ENCODE assay signal across 29 mouse cellular contexts in genomic region chr4:27734143-27734542, GRCm38 (mm10).
"Had no signal": no experiment of that assay in that cellular context is flagged by ENCODE, and none has a peak within 500 bp of the region (broad histone marks: within the 10 kb centered on the region; RNA-seq: fewer than 3 reads in every experiment).

No protein-coding gene starts in this region.

- H3K9ac ChIP-seq: limb, embryonic 12.5 days; limb, embryonic 13.5 days; limb, embryonic 15.5 days; liver, embryonic 12.5 days; liver, embryonic 13.5 days; liver, embryonic 14.5 days; liver, embryonic 15.5 days; liver, postnatal 0 days; lung, embryonic 14.5 days; lung, embryonic 15.5 days; midbrain, embryonic 13.5 days; neural tube, embryonic 12.5 days had no signal

- DNase-seq: left cerebral cortex, postnatal 4 days; liver; liver, embryonic 13.5 days; liver, postnatal 0 days; lung, adult 18-20 months; lung, adult 2 months; lung, embryonic 14.5 days; lung, postnatal 10 days; lung, postnatal 14 days; lung, postnatal 36 days; lung, postnatal 4 days; midbrain, embryonic 14.5 days had no signal

- H3K4me2 ChIP-seq: limb, embryonic 12.5 days; limb, embryonic 13.5 days; limb, embryonic 15.5 days; liver, embryonic 11.5 days; liver, embryonic 12.5 days; liver, embryonic 13.5 days; liver, embryonic 15.5 days; lung, embryonic 14.5 days; lung, embryonic 15.5 days; midbrain, embryonic 13.5 days; neural tube, embryonic 12.5 days had no signal

- H3K36me3 ChIP-seq: limb, embryonic 10.5 days; limb, embryonic 12.5 days; limb, embryonic 13.5 days; limb, embryonic 15.5 days; liver, embryonic 12.5 days; liver, embryonic 13.5 days; liver, embryonic 15.5 days; lung, embryonic 15.5 days; midbrain, embryonic 10.5 days; midbrain, embryonic 13.5 days; neural tube, embryonic 12.5 days had no signal

- H3K27ac ChIP-seq: left cerebral cortex, adult 2 months; limb, embryonic 10.5 days; limb, embryonic 12.5 days; limb, embryonic 13.5 days; limb, embryonic 15.5 days; liver, embryonic 12.5 days; liver, embryonic 13.5 days; liver, embryonic 14.5 days; liver, embryonic 15.5 days; lung, embryonic 15.5 days; macrophage; midbrain, embryonic 10.5 days; midbrain, embryonic 13.5 days; neural tube, embryonic 12.5 days had no signal

- H3K4me1 ChIP-seq: limb, embryonic 10.5 days; limb, embryonic 12.5 days; limb, embryonic 13.5 days; limb, embryonic 15.5 days; liver, embryonic 12.5 days; liver, embryonic 13.5 days; liver, embryonic 15.5 days; lung, embryonic 15.5 days; megakaryocyte, embryonic 14.5 days; midbrain, embryonic 13.5 days; neural tube, embryonic 12.5 days had no signal

- H3K4me3 ChIP-seq: left cerebral cortex, adult 2 months; limb, embryonic 10.5 days; limb, embryonic 12.5 days; limb, embryonic 13.5 days; limb, embryonic 15.5 days; liver, embryonic 12.5 days; liver, embryonic 13.5 days; liver, embryonic 15.5 days; lung, embryonic 15.5 days; megakaryocyte, embryonic 14.5 days; midbrain, embryonic 10.5 days; midbrain, embryonic 13.5 days; myocyte; neural tube, embryonic 12.5 days had no signal

- H3K9me3 ChIP-seq: limb, embryonic 10.5 days; limb, embryonic 12.5 days; limb, embryonic 13.5 days; limb, embryonic 15.5 days; liver, embryonic 12.5 days; liver, embryonic 13.5 days; liver, embryonic 15.5 days; lung, embryonic 15.5 days; megakaryocyte, embryonic 14.5 days; midbrain, embryonic 10.5 days; midbrain, embryonic 13.5 days; neural tube, embryonic 12.5 days had no signal

- H3K27me3 ChIP-seq: limb, embryonic 12.5 days; limb, embryonic 13.5 days; limb, embryonic 15.5 days; liver, embryonic 12.5 days; liver, embryonic 13.5 days; liver, embryonic 15.5 days; lung, embryonic 15.5 days; megakaryocyte, embryonic 14.5 days; midbrain, embryonic 13.5 days; neural tube, embryonic 12.5 days had no signal

- ATAC-seq: liver, embryonic 12.5 days; liver, postnatal 0 days; lung, postnatal 0 days; midbrain, embryonic 13.5 days had no signal
